Mouse (Mus musculus): ENCODE measurements around the gene Pdcd1lg2. TPM values are rescaled to one million over a fixed set of nuclear protein-coding genes. Genes with fewer than 3 reads are reported as not detected.
"Not testable (repeated sequence)": the region's sequence is repeated elsewhere in the genome, so short reads cannot be mapped to it uniquely, and the experiment has no call there.

Gene Pdcd1lg2
- polyA plus RNA-seq, 1 experiment from 2014 or later: 0.05 TPM

- no peak for ATAC-seq (ENCODE audit: low read depth)
- Histone ChIP-seq H3K9me3 (replicated peaks; ENCODE audit: control insufficient read depth, low read length) (no peaks in the 10 kb centered on the region), H3K36me3 (ENCODE audit: control insufficient read depth, insufficient read depth) (no peaks in the 10 kb centered on the region), H3K4me3 (ENCODE audit: low read depth, low read length) (no peak overlapping the region), H3K4me1 (ENCODE audit: control insufficient read depth, low read depth, low read length) (no peaks in the 10 kb centered on the region), H3K27me3 (ENCODE audit: control insufficient read depth, insufficient read depth, low read depth, low read length) (no peaks in the 10 kb centered on the region), H3K9ac (ENCODE audit: low read depth, low read length) (no peak overlapping the region), H3K4me2 (ENCODE audit: low read depth, low read length) (no peak overlapping the region), H3K27ac (ENCODE audit: low read length) (no peak overlapping the region)
- WGBS (ENCODE audit: insufficient replicate concordance): 78% methylated on average over 18 of the region's 18 CpGs
Measured at GRCm38 (mm10) chr19:29406042-29407017, 4.4 kb upstream of the Pdcd1lg2 start.

GRCm38 (mm10) chr19:29412476-29413420, 2.0 kb downstream of the Pdcd1lg2 start:
- Histone ChIP-seq H3K4me1 (ENCODE audit: control insufficient read depth, low read depth, low read length) (no peaks in the 10 kb centered on the region), H3K27me3 (ENCODE audit: control insufficient read depth, insufficient read depth, low read depth, low read length) (no peaks in the 10 kb centered on the region), H3K27ac (ENCODE audit: low read length) (no peak overlapping the region), H3K36me3 (ENCODE audit: control insufficient read depth, insufficient read depth) (no peaks in the 10 kb centered on the region), H3K9me3 (replicated peaks; ENCODE audit: control insufficient read depth, low read length) (no peaks in the 10 kb centered on the region), H3K9ac (ENCODE audit: low read depth, low read length) (no peak overlapping the region), H3K4me3 (ENCODE audit: low read depth, low read length) (no peak overlapping the region), H3K4me2 (ENCODE audit: low read depth, low read length) (no peak overlapping the region)
- 68% methylated on average over 6 of the region's 6 CpGs for WGBS (ENCODE audit: insufficient replicate concordance)
- ATAC-seq (ENCODE audit: low read depth): no peak

DNA sequence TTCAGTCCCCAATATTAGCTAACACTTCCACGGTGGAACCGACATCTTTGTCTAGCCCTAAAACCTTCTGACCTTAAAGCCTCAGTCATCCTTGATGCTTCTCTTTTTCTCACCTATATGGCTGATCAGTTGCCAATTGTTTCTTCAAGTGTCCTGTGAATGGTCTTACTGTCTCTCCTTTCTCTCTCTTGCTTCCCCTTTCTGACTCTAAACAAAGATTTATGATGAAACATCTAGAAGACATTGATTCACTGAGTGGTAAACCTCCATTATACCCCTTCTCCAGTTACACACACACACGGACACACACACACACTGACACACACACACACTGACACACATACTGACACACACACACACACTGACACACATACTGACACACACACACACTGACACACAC, 3.8 kb downstream of the Pdcd1lg2 start:
- 61% methylated on average over 3 of the region's 3 CpGs for WGBS (ENCODE audit: insufficient replicate concordance)
- ATAC-seq (ENCODE audit: low read depth): no peak

DNA sequence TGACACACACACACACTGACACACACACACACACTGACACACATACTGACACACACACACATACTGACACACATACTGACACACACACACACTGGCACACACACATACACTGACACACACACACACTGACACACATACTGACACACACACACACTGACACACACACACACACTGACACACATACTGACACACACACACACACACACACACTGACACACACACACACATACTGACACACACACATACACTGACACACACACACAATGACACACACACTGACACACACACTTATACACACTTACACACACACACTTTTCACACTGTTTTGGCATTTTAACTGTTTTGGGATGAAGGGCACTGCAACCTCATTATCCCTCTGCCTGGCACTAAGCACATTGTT, 4.2 kb downstream of the Pdcd1lg2 start:
- ATAC-seq (ENCODE audit: low read depth): not testable (repeated sequence)

More for the DNA sequence above, 3.8 kb downstream of the Pdcd1lg2 start:
- Histone ChIP-seq H3K9me3 (replicated peaks; ENCODE audit: control insufficient read depth, low read length) (no peaks in the 10 kb centered on the region), H3K4me1 (ENCODE audit: control insufficient read depth, low read depth, low read length) (peaks cover 6% of the 10 kb centered on the region), H3K9ac (ENCODE audit: low read depth, low read length) (no peak overlapping the region), H3K4me2 (ENCODE audit: low read depth, low read length) (no peak overlapping the region), H3K36me3 (ENCODE audit: control insufficient read depth, insufficient read depth) (no peaks in the 10 kb centered on the region), H3K27me3 (ENCODE audit: control insufficient read depth, insufficient read depth, low read depth, low read length) (no peaks in the 10 kb centered on the region), H3K27ac (ENCODE audit: low read length) (no peak overlapping the region), H3K4me3 (ENCODE audit: low read depth, low read length) (no peak overlapping the region)

DNA sequence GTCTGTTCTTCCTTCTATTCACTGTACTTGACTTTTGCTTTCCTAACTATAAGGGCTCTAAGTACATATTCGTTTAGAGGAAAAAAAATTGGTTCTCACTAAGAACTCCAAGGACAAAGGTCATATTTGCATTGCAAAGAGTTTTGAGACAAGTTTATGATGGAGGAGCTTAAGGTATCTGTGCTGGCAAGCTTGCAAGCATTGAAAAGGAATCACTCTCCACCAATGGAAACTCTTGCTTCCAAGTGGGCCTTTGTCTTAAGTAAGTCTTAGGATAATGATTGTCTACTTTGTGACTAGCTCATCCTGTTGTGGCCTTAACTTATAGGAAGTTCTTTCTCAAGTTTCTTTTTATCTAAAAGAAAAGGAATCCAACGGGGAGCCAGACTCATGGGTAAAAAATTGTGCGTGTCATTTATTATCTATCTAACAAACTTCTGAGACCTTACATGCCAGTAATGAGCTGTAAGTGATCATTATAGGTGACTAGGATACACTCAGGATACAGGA, 5.7 kb downstream of the Pdcd1lg2 start:
- Histone ChIP-seq H3K4me2 (ENCODE audit: low read depth, low read length) (no peak overlapping the region), H3K36me3 (ENCODE audit: control insufficient read depth, insufficient read depth) (no peaks in the 10 kb centered on the region), H3K9me3 (replicated peaks; ENCODE audit: control insufficient read depth, low read length) (no peaks in the 10 kb centered on the region), H3K4me3 (ENCODE audit: low read depth, low read length) (no peak overlapping the region), H3K27ac (ENCODE audit: low read length) (no peak overlapping the region), H3K9ac (ENCODE audit: low read depth, low read length) (no peak overlapping the region), H3K27me3 (ENCODE audit: control insufficient read depth, insufficient read depth, low read depth, low read length) (no peaks in the 10 kb centered on the region), H3K4me1 (ENCODE audit: control insufficient read depth, low read depth, low read length) (peaks cover 6% of the 10 kb centered on the region)
- ATAC-seq (ENCODE audit: low read depth): no peak
- 24% methylated on average over 3 of the region's 3 CpGs for WGBS (ENCODE audit: insufficient replicate concordance)

More for the DNA sequence above, 4.2 kb downstream of the Pdcd1lg2 start:
- H3K4me1 ChIP-seq (ENCODE audit: control insufficient read depth, low read depth, low read length); H3K4me3 ChIP-seq (ENCODE audit: low read depth, low read length); H3K9me3 ChIP-seq (replicated peaks; ENCODE audit: control insufficient read depth, low read length); H3K27me3 ChIP-seq (ENCODE audit: control insufficient read depth, insufficient read depth, low read depth, low read length); H3K27ac ChIP-seq (ENCODE audit: low read length); H3K36me3 ChIP-seq (ENCODE audit: control insufficient read depth, insufficient read depth); H3K9ac ChIP-seq (ENCODE audit: low read depth, low read length); H3K4me2 ChIP-seq (ENCODE audit: low read depth, low read length): not testable (repeated sequence)

DNA sequence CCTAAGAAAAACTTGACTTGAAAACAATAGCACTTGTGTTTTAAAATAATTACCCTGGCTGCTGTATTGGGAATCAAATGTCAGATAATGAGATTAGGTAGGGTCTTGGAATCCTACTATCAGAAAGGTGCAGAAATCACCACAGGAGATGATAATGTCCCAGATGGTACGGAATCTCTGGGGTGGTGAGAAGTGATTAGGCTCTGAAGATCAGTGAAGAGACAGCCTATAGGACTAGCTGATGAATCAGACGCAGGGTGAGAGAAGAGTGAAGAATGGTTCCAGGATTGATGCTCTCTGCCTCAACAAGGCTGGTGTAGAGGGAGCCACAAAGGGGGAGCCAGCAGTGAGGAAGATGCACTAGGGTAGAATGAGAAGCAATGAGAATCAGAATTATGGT, 6.5 kb downstream of the Pdcd1lg2 start:
- Histone ChIP-seq H3K36me3 (ENCODE audit: control insufficient read depth, insufficient read depth) (no peaks in the 10 kb centered on the region), H3K4me1 (ENCODE audit: control insufficient read depth, low read depth, low read length) (peaks cover 6% of the 10 kb centered on the region), H3K9me3 (replicated peaks; ENCODE audit: control insufficient read depth, low read length) (no peaks in the 10 kb centered on the region), H3K4me3 (ENCODE audit: low read depth, low read length) (no peak overlapping the region), H3K4me2 (ENCODE audit: low read depth, low read length) (no peak overlapping the region), H3K27me3 (ENCODE audit: control insufficient read depth, insufficient read depth, low read depth, low read length) (no peaks in the 10 kb centered on the region), H3K27ac (ENCODE audit: low read length) (no peak overlapping the region), H3K9ac (ENCODE audit: low read depth, low read length) (no peak overlapping the region)
- WGBS (ENCODE audit: insufficient replicate concordance): 20% methylated on average over 2 of the region's 2 CpGs
- no peak for ATAC-seq (ENCODE audit: low read depth)

GRCm38 (mm10) chr19:29417894-29418293, 7.2 kb downstream of the Pdcd1lg2 start:
- Histone ChIP-seq H3K4me3 (ENCODE audit: low read depth, low read length) (no peak overlapping the region), H3K4me2 (ENCODE audit: low read depth, low read length) (no peak overlapping the region), H3K27me3 (ENCODE audit: control insufficient read depth, insufficient read depth, low read depth, low read length) (no peaks in the 10 kb centered on the region), H3K9me3 (replicated peaks; ENCODE audit: control insufficient read depth, low read length) (no peaks in the 10 kb centered on the region), H3K4me1 (ENCODE audit: control insufficient read depth, low read depth, low read length) (peaks cover 6% of the 10 kb centered on the region), H3K27ac (ENCODE audit: low read length) (no peak overlapping the region), H3K36me3 (ENCODE audit: control insufficient read depth, insufficient read depth) (no peaks in the 10 kb centered on the region), H3K9ac (ENCODE audit: low read depth, low read length) (no peak overlapping the region)
- ATAC-seq (ENCODE audit: low read depth): no peak
- whole genome bisulfite sequencing (ENCODE audit: insufficient replicate concordance): 16% methylated on average over 2 of the region's 2 CpGs

DNA sequence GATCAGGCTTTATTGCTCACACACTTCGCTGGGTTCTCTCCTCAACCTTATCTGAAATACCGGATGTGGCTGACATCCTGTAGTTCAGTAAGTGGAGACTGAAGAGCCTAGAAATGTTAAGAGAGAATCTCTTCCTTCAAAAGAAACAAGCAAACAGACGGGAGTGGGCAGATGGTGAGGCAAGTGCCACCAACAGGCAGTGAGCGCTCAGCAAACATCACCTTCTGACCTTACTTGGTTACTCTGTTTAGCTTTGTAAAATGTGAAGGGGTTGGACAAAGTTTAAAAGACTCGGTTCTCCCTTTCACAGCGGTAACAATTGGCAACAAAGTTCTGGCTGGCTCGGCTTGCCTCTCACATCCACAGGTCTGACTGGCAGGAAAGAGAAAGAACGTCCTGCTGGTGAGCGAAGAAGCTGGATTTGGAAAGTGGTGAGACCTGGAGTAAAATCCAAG, 8.0 kb downstream of the Pdcd1lg2 start:
- Histone ChIP-seq H3K27ac (ENCODE audit: low read length) (peak overlapping the region; percentile 40), H3K9ac (ENCODE audit: low read depth, low read length) (no peak overlapping the region), H3K27me3 (ENCODE audit: control insufficient read depth, insufficient read depth, low read depth, low read length) (no peaks in the 10 kb centered on the region), H3K4me1 (ENCODE audit: control insufficient read depth, low read depth, low read length) (peaks cover 6% of the 10 kb centered on the region), H3K4me3 (ENCODE audit: low read depth, low read length) (no peak overlapping the region), H3K36me3 (ENCODE audit: control insufficient read depth, insufficient read depth) (no peaks in the 10 kb centered on the region), H3K9me3 (replicated peaks; ENCODE audit: control insufficient read depth, low read length) (no peaks in the 10 kb centered on the region), H3K4me2 (ENCODE audit: low read depth, low read length) (peak overlapping the region; percentile 6; the same call in 1 of the 2 replicates)
- 4% methylated on average over 9 of the region's 9 CpGs for WGBS (ENCODE audit: insufficient replicate concordance)
- ATAC-seq (ENCODE audit: low read depth): peak; percentile 68

All from liver, embryonic 16.5 days (tissue).